Mouse (Mus musculus): ENCODE measurements around the gene Ticrr.

Gene Ticrr

DNA sequence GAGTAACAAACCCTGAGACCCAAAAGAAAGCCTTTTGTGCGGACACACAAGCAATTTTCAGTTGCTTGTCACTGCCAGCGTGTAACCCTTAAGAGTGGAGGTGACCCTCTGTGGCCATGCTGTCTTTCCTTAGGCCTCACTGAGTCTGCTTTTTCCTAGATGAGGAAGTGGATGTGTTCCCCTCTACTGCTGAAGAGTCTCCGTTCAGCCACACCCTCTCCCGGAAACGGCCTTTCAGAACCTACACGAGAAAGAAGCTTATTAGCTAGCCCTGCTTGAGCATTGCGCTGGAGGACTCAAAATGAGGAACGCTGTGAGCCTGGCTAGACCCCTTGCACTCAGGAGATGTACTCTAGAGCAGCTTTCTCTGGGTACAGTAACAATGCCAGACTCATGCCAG lies 36.5 kb downstream of the Ticrr start:
- DNase-seq: peak; percentile 39

DNA sequence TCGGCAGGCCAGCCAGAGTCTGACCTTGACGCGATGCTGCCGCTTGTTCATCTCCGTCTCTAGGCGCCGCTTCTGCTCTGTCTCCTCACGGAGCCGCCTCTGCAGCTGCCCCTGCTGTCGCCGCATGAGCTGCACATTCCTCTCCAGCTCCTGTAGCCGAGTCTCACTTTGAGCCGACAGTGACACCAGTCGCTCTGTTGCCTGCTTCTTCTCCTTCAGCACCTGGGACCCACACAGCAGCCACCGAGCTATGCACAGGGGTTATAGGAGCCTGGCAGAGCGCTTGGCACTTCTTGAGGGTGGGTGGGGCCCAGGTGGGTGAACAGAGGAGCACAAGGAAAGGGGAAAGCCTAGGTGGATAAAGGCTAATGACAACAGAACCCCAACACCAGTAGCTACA lies 42.8 kb downstream of the Ticrr start:
- DNase-seq: no peak

DNA sequence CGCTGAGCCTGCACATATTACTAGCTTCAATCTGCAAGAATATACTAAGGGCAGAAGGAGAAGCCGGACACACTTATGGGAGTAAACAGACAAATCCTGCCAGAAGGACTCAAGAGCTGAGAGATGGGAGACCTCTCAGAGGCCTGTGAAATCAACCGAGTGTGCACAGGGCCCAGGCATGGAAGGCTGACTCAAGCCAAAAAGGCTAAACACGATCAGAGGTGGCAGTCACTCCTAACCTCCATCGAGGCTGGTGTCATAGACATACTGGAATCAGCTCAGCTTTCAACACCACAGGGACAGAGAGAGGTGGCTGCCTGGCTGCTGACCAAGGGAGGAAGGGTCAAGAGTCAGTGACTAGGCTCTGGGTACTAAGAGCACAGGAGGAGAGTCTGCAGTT lies 45.2 kb downstream of the Ticrr start:
- no peak for DNase-seq

GRCm38 (mm10) chr7:79710130-79710607 lies 50.2 kb downstream of the Ticrr start:
- DNase-seq: no peak

DNA sequence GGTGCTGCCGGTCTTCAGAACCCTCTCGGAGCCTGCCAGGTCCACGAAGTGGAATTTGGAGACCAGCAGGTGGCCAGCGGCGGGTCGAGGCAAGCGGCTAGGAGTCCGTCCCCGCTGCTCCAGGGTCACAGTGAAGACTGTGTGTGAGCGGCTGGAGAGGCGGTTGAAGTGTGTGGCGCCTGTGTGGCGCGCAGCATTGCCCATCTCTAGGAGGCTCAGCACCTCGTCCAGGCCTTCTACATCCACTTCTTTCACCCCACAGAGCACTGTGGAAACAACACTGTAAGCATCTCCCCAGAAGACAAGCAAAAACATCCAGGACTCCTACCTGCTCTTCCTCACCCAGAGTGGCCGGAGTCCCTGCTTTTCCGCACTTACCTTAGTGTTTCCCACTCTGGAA lies 50.8 kb downstream of the Ticrr start:
- DNase-seq: no peak

DNA sequence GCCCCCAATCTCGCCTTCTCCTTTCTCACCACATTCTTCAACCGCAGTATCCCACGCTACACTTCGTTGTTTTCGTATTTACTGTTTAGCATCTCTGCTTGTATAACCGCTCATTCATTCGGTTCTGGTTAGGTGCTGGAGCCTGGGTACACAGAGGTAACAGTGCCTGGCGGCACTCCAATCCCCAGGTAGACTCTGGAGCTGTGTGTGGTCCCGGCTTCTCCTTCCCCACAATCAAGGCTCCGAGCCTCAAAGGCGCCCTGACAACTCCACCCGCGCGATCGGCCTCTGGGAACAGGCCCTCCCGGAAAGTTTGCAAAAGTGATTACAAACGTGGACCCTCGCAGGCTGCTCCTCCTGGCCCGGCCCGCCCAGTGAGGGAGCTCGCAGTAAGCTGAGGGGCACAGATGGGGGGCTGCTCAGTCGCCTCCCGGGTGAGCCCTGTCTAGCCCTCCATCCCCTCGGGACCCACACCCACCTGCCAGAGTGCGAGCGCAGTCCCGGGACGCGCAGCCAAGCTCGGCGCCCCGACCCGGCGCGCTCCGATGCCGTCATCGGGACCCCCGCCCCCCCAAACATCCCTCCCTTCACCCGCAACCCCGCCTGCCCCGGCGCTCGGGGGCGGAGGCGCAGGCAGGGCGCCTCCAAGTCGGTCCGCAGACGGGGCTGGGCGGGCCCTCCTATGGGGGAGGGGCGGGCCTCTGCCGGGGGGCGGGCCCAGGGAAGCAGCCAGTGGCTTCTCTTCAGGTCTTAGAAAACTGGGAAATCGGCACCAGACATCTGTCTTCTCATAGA lies 55.4 kb downstream of the Ticrr start, which contains the start of gene Kif7:
TSS of gene Kif7 (minus strand) at position 534 of the 795 bp plus-strand sequence.
- DNase-seq: peak; percentile 86

DNA sequence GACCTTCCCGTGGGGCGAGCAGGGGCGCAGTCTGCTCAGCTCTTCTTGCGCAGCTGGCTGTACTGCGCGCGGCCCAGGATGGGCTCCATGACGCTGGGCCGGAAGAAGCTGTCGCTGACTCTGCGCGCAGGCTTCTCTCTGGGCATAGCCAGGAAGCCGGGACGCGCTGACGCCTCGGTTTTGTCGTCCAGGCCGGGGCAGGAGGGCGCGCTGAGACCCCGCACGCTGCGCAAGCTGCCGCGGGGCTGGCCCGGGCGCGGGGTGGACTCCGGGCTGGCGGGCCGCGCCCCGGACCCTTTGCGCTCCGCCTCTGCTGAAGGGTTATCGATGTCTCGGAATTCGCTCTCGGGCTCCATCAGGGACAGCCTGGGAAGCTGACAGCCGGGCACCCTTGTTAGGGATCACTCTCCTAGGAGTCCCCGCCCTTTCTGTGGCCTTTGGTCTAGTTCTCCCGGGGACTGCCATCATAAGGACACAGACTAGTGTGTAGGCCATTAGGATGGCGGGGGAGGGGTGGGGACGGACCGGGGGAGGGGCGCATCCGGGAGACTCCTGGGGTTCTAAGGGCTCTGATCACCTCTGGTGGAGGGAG lies 61.5 kb downstream of the Ticrr start:
- peak; percentile 41 for DNase-seq

GRCm38 (mm10) chr7:79727091-79727490 lies 67.1 kb downstream of the Ticrr start:
- DNase-seq: peak; percentile 83

DNA sequence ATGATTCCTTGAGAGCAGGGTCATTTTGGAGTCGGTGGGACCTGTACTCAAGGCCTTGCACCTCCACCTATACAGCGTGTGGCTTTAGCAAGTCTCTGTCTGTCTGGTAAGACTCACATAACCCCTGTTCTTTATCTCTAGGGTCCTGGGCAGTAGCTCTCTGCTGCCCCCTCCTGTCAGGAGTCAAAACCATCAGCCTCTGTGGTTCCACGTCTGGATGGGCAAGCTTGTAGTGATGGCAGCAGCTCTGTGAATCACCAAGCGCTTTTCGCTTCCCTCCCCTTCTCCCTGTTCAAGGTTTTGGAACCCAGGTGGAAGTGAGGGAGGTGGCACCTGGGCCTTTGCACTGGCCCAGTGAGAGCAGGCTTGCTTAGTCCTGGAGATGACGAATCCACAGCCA lies 68.2 kb downstream of the Ticrr start:
- peak; percentile 69 for DNase-seq

DNA sequence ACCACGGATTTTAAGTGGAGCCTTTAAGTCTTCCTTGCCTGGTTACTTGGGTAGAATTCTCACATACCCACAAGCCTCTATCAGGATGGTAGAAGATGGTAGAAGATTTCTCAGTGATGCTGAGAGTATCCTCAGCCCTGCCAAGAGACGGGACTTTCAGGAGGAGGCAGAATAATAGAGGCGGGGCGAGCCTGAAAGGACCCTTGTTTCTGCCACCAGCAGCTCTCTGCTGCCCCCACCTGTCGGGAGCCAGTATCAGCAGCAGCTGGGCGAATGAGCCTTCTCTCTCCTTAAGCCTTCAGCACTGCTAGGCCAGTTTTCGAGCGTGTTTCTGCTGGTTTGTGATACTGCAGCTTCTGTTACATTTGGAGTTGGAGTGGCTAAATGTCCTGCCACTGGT lies 69.2 kb downstream of the Ticrr start:
- DNase-seq: peak; percentile 68

GRCm38 (mm10) chr7:79729743-79730370 lies 69.9 kb downstream of the Ticrr start:
- DNase-seq: no peak

GRCm38 (mm10) chr7:79731438-79731837 lies 71.4 kb downstream of the Ticrr start:
- no peak for DNase-seq

DNA sequence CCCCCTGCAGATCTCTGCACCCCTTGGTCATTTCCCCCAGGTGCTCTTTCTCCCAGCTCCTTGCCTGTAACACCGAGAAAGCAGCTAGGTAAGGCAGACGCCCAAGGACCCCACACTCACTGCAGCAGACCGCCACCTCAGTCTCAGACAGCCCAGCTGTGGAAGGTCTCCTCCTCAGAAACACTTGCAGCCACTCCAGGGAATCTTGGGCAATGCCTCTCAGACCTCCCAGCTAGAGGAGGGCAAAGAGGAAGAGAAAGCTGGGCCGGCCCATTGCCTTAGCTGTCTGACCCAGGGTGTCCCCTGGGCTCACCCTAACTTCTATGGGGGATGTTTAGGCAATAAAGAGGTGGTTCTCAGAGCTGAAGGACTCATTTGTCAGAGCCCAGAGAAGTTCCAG lies 72.6 kb downstream of the Ticrr start, which contains the start of gene Plin1:
TSS of gene Plin1 (minus strand) at position 282 of the 400 bp plus-strand sequence.
- DNase-seq: peak; percentile 59

DNA sequence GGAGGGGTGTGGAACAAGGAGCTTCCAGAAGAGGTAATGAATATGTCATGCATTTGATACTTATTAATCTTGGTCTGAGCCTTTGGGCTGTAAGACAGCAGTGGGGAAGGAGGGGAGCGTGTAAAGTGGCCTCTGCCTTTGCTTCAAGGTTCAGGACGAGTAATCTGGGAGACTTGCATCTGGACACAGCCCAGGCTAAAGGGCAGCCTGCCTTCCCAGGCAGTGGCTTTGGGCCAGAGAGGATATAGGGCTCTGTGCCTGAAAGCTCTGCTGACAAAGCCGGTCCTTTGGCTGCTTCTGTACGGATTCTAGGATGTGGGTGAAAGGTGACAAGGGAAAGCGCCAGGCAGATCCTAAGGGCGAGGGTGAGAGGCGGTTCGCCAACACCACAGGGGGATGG lies 74.6 kb downstream of the Ticrr start:
- peak; percentile 19 for DNase-seq

DNA sequence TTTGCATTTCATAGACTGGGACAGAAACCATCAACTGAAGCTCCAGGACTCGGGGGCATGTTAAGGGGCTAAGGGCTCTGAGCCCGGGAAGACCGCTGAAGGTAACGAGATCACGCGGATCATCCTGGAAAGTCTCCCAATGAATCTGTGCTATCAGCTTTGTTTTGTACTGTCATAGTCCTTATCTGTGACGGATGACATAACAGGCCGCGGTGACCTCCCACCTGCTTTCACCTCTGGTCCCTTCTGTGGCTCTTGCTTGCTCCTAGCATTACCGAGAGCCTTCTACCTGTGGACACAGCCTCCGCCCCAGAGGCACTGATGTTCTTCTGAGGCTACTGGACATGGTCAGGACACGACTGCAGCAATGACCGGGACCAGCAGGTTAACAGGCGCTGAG lies 76.5 kb downstream of the Ticrr start:
- DNase-seq: no peak

DNA sequence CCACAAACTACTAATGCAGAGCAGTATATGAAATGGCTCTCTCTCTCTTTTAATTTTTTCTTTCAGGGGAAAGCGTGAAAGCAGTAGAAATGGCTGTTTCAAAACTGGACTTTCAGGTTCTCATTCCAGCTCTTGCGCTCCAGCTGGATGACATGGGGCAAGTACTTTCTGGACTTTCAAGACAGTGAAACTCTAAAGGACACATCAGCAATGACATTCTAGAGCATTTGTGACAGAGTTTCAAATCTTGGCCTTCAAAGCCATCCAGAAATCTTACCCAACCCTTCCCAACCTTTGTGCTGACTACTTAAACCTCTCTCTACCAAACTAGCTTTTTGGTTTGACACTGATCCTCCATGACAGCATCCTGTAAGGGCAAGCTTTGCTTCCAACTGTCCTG lies 78.9 kb downstream of the Ticrr start:
- no peak for DNase-seq

GRCm38 (mm10) chr7:79740279-79740678 lies 80.3 kb downstream of the Ticrr start:
- no peak for DNase-seq

- peak; percentile 12 for DNase-seq
Observed at GRCm38 (mm10) chr7:79742277-79742658, 82.3 kb downstream of the Ticrr start.

DNA sequence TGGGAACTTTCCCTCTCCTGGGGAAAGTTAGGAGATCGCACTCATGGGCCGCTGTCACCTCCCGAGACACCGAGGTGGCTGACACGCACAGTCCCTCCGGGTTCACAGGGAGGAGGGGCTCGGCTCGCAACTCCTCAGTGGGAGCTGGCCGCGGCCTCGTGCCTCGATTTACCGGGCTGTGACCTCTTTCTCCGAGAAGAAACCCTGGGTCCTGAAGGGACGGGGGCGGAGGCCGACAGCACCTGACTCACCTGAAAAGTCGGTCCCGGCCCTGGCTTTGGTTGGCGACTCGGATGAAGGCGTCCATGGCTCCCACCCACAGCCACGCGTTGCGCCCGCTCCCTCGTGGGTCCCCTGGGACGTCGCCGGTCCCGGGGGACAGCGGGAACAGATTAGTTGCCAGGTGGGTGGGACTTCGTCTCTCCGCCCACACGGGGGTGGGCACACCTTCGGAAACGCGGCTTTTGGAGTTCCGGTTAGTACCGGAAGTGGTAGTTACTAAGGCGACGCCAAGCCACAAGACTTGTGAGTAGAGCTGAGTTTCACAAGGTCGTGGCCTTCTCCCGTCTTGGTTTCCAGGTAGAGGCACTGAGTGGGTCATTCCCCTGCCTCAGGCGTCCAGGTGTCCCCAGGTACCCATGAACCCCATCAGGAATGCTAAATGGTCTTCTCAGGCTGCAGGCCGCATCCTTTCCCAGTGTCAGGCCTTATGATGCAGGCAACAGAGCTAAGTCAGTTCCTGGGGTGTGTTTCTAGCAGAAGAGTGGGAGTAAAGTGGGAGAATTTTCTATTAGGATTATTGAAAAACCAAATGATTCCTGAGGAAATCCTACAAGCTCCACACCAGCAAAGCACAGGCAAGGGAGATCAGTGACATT lies 82.9 kb downstream of the Ticrr start, which contains the start of the genes Pex11a and Wdr93:
TSS of gene Pex11a (minus strand) at position 473 of the 878 bp plus-strand sequence.
TSS of gene Wdr93 (plus strand) at position 505 of the 878 bp plus-strand sequence.
- DNase-seq: peak; percentile 92

GRCm38 (mm10) chr7:79744051-79744450 lies 84.1 kb downstream of the Ticrr start:
- DNase-seq: no peak

DNA sequence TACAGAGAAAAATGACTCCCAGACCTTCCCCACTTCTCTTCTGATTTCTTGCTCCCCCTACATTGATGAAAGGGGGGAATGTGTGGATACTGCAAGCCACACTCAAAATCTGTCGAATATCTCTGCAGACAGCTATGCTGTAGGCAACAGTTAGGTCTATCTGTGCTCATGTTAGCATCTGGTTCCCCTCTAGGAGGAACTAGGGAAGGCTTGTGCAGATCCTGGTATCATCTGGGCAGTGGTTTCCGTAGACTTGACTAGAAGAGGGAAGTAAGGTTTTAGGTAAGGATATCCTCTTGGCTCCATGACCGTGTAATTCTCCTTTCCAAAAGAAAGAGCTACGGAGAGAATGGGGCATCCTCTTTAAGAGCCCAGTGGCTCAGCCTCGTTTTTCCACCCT lies 84.6 kb downstream of the Ticrr start:
- DNase-seq: no peak

DNA sequence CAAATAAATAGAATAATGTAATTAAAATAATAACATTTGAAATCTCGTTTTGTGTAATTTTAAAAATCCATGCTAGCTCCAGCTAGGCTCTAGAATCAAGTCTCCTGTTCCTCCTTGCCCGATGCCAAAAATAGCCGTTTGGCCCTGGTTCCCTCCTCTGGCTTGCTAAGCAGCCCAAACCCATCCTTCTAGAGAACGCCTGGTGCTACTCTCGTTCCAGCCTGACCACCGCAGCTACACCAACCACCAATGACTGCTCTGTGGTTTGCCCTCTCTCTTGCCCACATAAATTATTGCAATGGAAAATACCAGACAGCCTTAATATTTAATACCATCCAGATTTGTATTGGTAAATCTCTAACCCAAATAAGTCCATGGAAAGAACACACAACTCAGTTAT lies 87.7 kb downstream of the Ticrr start:
- no peak for DNase-seq

All from lung, postnatal 36 days (tissue).